Mouse (Mus musculus) liver, postnatal 0 days (tissue): ENCODE measurements around the gene Acad12.
A peak's percentile ranks its signal among the peaks of the same experiment; 100 is the strongest.

Experiments used
- CTCF ChIP-seq: sonication (generic); IDR thresholded peaks from 2 replicates; pipeline ENCODE4 v1.5.1; 2016; ENCODE audit warnings: antibody characterized with exemption, low read depth
- EP300 ChIP-seq: IDR thresholded peaks from 2 replicates; pipeline ENCODE4 v1.6.1; 2016; ENCODE audit warnings: antibody characterized with exemption, low read depth, mild to moderate bottlenecking

DNA sequence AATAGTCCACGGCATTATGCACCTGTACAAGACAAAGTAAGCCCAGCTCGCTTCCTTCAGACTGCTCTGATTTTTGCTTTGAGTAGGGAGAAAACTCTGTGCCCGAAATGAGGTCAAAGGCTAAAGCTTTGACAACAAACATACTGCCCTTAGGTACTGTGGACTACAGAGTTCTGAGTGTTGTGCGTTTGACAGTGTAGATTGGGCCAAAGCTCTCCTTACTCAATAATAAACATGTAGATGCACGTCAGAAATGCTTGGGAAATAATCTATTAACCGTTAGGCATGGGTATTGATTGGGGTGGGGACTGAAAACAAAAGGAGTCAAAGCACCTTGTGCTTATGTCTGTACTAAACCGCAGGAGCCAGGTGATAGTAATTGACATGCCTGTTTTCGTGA lies 44.7 kb upstream of the Acad12 start:
- TF ChIP-seq CTCF = no peak
- peak; percentile 78 for TF ChIP-seq EP300
